Mouse (Mus musculus) limb, embryonic 10.5 days (tissue): ENCODE results near the gene Fan1. TPM values are rescaled to one million over a fixed set of nuclear protein-coding genes. Genes with fewer than 3 reads are reported as not detected.

Experiments
- DNase-seq: peaks from one replicate; pipeline ENCODE4 v3.0.0-alpha.2; 2017; ENCODE audit warnings: low spot score
- H3K27ac ChIP-seq: fragments of 300-500 bp; sonication (generic); 2 replicates; pipeline ENCODE4 v1.5.1; 2016; ENCODE audit warnings: mild to moderate bottlenecking
- H3K27me3 ChIP-seq: fragments of 300-500 bp; sonication (generic); 2 replicates; pipeline ENCODE4 v1.6.1; 2016; ENCODE audit warnings: low read depth, mild to moderate bottlenecking; ENCODE audit not compliant: poor library complexity, severe bottlenecking
- H3K36me3 ChIP-seq: fragments of 300-500 bp; sonication (generic); 2 replicates; pipeline ENCODE4 v1.6.1; 2016; ENCODE audit warnings: mild to moderate bottlenecking, moderate library complexity
- H3K4me1 ChIP-seq: fragments of 300-500 bp; sonication (generic); 2 replicates; pipeline ENCODE4 v1.6.1; 2016
- H3K4me3 ChIP-seq: fragments of 300-500 bp; sonication (generic); 2 replicates; pipeline ENCODE4 v1.5.1; 2016; ENCODE audit warnings: mild to moderate bottlenecking, moderate library complexity
- H3K9me3 ChIP-seq: fragments of 300-500 bp; sonication (generic); replicated peaks from 2 replicates; pipeline ENCODE4 v1.6.1; 2016; ENCODE audit warnings: mild to moderate bottlenecking
- WGBS: fragments of 180-500 bp; shearing (Covaris S2); methylation state at CpG from one replicate; pipeline ENCODE4 v1.1.7; 2016; 5-methylcytosine and 5-hydroxymethylcytosine counted together
- polyA plus RNA-seq: library from polyadenylated mRNA; unstranded; fragments of >200 nt; fragmentation: Nextera tagmentation; extraction: Ambion mirVana; gene quantifications from 2 replicates; pipeline ENCODE4 v1.2.1, GENCODE M21; 2016

Gene Fan1
- polyA plus RNA-seq, 1 experiment from 2014 or later: 9.7 TPM

DNA sequence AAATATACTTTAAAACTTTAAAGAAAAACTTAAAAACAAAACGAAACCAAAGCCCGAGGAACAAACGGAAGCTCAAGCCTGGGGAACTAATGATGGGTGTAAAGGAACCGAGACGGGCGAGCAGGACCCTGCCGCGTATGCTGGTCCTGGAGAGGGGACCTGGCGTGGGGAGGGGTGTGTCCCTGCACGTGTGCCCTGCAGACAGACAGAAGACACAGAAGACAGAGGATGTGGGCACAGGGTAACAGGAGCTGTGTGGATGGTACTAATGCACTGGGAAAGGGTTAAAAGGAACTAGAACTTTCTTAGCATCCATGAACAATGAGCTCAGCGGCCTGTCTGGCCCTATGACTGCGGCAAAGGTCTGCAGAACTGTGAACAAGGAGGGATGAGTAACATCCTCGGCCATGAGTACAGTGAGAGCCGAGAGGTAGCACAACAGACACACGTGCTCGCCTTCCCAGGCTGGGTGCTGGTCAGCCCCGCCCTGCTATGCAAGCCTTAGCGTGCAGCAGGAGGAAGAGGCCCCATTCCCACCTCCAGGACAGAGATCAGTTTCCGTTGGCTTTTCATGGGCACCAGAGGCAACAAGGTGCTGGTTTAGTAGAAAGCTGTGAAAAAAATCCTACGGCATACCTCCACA, 13.8 kb downstream of the Fan1 start:
- H3K36me3 ChIP-seq: peaks cover 90% of the 10 kb centered on the region
- DNase-seq: no peak
- H3K4me1 ChIP-seq: no peaks in the 10 kb centered on the region
- no peak overlapping the region for H3K4me3 ChIP-seq
- H3K27me3 ChIP-seq: no peaks in the 10 kb centered on the region
- H3K27ac ChIP-seq: no peak overlapping the region
- no peaks in the 10 kb centered on the region for H3K9me3 ChIP-seq
- WGBS: 91% methylated on average over 20 of the region's 20 CpGs

DNA sequence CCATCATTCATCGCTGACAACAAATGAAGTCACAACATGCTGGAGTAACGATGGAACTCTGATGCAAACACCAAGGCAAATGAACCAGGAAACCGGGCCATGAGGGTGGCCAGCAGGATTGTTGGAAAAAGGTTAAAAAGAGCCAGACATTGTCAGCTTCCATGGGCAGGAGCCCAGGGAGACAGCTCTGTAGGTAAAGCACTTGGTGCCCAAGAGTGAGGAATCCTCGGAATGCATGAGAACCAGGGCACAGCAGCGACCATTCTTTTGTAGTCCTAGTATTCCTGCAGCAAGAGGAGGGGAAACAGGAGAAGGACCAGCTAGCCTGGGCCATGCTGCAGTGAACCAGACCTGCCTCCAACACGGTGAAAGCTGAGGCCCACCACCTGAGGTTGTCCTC, 15.2 kb downstream of the Fan1 start:
- WGBS: 89% methylated on average over 6 of the region's 6 CpGs

DNA sequence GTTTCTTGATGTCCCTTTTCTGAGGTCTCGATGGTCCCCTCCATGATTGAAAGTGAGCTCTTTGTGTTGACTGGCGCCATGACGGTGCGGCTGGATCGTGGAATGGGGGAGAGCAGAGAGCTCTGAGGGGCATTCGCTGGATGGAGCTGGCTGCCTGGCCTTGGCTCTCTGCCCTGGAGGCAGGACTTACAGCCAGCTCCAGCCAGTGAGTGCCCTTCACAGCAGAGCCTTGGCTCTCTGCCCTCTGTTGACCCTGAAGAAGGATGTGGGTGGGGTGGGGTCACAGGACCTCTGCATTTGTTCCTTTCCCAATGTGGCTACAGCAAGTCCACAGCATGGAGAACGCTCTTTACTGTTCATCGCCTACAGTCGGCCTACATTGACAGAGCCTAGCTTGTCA, 16.5 kb downstream of the Fan1 start:
- H3K4me1 ChIP-seq: no peaks in the 10 kb centered on the region
- H3K9me3 ChIP-seq: no peaks in the 10 kb centered on the region
- DNase-seq: no peak
- H3K27ac ChIP-seq: no peak overlapping the region
- H3K4me3 ChIP-seq: no peak overlapping the region
- peaks cover 89% of the 10 kb centered on the region for H3K36me3 ChIP-seq
- H3K27me3 ChIP-seq: no peaks in the 10 kb centered on the region
- 95% methylated on average over 9 of the region's 9 CpGs for WGBS

More for the DNA sequence above, 15.2 kb downstream of the Fan1 start:
- H3K4me1 ChIP-seq: no peaks in the 10 kb centered on the region
- H3K4me3 ChIP-seq: no peak overlapping the region
- peaks cover 89% of the 10 kb centered on the region for H3K36me3 ChIP-seq
- H3K27me3 ChIP-seq: no peaks in the 10 kb centered on the region
- no peaks in the 10 kb centered on the region for H3K9me3 ChIP-seq
- no peak for DNase-seq
- no peak overlapping the region for H3K27ac ChIP-seq

DNA sequence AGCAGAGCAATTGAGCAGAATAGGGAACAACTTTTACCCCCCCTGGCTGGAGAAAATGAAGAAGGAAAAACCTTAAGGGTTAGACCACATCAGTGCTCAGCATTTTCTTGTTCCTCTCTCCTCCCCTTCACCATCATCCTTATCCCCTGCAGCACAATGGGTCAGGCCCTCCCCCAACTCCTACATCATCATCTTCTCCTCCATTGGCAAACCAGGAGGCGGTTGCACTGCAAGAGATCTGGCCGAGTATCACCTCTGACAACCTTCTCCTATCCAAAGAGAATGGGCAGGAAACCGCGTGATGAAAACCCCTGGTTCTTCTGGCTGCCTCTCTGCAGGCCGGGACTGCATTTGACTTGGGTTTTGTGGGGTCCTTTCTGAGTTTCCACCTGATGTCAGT, 17.2 kb downstream of the Fan1 start:
- DNase-seq: no peak
- 90% methylated on average over 5 of the region's 5 CpGs for WGBS
- Histone ChIP-seq H3K27ac (no peak overlapping the region), H3K4me1 (no peaks in the 10 kb centered on the region), H3K27me3 (no peaks in the 10 kb centered on the region), H3K4me3 (no peak overlapping the region), H3K36me3 (peaks cover 86% of the 10 kb centered on the region), H3K9me3 (no peaks in the 10 kb centered on the region)

DNA sequence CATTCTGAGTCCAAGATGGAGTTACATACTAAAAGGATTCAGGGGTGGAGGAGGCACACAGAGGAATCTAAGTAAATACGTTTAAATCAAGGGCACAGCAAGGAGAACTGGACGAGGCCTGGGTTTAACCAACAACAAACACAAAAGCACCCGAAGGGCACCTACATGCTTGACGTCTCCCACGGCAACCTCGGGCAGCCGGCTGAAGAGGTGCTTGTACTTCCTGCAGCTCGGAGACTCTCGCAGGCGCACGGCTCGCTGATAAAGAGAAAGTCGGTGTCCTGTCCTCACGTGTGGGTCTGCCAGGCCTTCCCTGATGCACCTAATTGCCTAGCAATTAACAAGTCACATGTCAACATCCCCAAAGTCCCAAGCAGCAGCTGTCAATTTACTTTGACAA, 19.7 kb downstream of the Fan1 start:
- H3K27me3 ChIP-seq: no peaks in the 10 kb centered on the region
- no peaks in the 10 kb centered on the region for H3K4me1 ChIP-seq
- H3K4me3 ChIP-seq: no peak overlapping the region
- WGBS: 81% methylated on average over 14 of the region's 14 CpGs
- H3K9me3 ChIP-seq: no peaks in the 10 kb centered on the region
- no peak overlapping the region for H3K27ac ChIP-seq
- H3K36me3 ChIP-seq: peaks cover 84% of the 10 kb centered on the region
- DNase-seq: no peak

DNA sequence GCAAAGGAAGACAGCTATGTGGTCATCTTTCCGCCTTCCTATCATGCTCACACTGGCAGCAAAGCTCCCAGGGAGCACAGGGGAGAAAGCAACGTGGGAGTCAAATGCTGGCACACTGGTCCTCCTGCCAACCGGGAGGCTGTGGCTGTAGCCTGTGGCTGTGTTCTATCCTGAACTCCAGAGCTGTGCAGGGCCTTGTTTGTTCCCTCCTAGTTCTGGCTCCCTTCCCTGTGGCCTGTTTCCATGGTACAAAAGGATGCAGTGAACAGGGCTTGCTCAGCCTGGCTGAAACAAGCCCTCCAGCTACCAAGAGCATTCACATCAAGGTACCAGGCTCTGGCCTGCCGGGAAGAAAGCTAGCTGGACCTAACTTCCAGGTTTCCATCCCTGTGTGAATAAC, 22.8 kb downstream of the Fan1 start:
- no peak for DNase-seq
- no peak overlapping the region for H3K4me3 ChIP-seq
- 86% methylated on average over 4 of the region's 4 CpGs for WGBS
- H3K36me3 ChIP-seq: peaks cover 83% of the 10 kb centered on the region
- H3K9me3 ChIP-seq: no peaks in the 10 kb centered on the region
- no peaks in the 10 kb centered on the region for H3K4me1 ChIP-seq
- no peak overlapping the region for H3K27ac ChIP-seq
- no peaks in the 10 kb centered on the region for H3K27me3 ChIP-seq

DNA sequence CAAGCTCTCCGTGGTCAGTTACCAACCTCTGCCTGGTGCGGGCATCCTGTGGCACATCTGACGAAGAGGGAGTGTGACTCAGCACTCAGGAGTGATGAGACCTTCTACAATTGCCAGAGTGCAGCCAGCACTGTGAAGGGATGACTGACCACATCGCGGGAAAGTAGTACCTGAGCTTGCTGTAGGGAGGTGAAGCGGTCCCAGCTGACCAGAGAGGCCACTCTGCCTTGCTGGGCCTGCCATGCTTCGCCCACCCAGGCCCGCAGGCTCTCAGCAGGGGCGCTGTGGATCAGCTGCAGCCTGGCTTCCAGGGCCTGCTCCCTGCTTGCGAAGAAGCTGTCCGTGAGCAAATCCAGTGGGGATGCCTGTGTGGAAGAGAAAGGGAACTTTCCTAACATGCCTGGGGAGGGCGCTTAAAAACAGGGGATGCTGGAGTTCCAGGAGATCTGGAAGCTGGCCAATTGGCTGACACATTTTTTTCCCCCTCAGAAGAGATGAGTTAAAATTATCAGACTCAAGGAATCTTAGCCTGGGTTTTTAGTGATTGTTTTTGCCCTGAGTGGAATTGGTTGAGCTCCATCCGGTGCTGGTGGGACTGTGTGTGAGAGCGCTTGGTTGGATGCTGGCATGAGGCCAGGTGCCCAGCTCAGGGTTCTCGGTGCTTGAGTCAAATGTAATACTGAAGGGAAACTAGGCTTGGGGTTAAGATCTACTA, 24.6 kb downstream of the Fan1 start:
- DNase-seq: no peak
- Histone ChIP-seq H3K4me1 (no peaks in the 10 kb centered on the region), H3K27ac (no peak overlapping the region), H3K36me3 (peaks cover 81% of the 10 kb centered on the region), H3K27me3 (no peaks in the 10 kb centered on the region), H3K4me3 (no peak overlapping the region), H3K9me3 (no peaks in the 10 kb centered on the region)
- 91% methylated on average over 15 of the region's 15 CpGs for WGBS

DNA sequence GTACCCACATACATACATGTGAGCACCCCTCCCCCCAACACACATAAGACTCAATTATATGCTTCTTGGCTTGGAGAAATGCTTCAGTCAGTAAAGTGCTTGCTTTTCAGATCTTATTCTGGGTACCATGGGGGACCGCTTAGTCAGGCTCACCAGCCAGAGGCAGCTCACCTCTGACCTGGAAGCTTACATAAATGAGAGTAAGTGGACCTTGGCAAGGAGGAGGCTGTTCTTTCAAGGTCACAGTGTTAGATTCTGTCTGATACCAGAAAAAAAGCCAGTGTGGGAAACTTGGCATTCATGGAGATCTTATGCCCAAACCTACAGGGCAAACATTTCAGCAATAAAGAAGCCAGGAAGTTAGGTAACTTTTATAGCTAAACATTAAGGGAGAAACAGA, 26.1 kb downstream of the Fan1 start:
- no peaks in the 10 kb centered on the region for H3K9me3 ChIP-seq
- H3K4me3 ChIP-seq: no peak overlapping the region
- no peaks in the 10 kb centered on the region for H3K4me1 ChIP-seq
- DNase-seq: no peak
- peaks cover 68% of the 10 kb centered on the region for H3K36me3 ChIP-seq
- 94% methylated on average over 1 of the region's 1 CpGs for WGBS
- no peaks in the 10 kb centered on the region for H3K27me3 ChIP-seq
- H3K27ac ChIP-seq: no peak overlapping the region

DNA sequence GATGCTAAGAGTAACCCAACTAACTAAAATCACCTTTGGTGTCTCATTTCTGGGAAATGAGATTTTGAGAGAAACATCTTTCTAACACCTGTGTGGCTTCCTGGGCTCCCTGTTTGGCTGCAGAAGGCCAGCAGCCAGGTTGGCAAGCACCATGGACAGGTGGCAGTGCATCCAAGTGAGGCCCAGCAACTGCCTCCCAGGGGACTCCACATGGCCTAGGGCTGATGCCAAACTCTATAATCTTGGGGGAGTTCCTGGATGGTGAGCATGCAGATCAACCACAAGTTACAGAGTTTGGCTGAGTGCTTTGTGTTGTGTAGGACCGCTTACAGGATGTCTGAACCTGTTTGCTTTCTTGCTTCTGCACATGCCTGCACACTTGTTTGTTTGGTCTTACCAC, 41.2 kb downstream of the Fan1 start:
- Histone ChIP-seq H3K4me3 (no peak overlapping the region), H3K9me3 (no peaks in the 10 kb centered on the region), H3K27ac (no peak overlapping the region), H3K4me1 (no peaks in the 10 kb centered on the region), H3K27me3 (no peaks in the 10 kb centered on the region), H3K36me3 (peaks cover 41% of the 10 kb centered on the region)
- no peak for DNase-seq
- 100% methylated on average over 1 of the region's 1 CpGs for WGBS

DNA sequence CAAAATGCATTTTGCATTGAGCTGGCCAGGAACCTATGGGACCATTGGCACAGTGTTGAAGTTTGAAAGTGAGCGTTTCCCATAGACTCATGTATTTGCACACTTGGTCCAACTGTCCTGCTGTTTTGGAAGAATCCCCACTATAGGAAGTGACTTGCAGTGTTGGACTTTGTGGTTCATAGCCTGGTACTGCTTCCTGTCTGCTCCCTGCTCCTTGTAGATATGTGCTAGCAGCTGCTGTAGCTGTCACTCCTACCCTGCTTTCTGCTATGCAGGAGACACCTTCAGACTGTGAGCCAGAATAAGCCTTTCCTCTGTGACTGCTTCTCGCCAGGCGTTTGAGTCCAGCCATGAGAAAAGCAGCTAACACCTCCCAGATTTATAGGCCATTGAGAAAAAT, 42.6 kb downstream of the Fan1 start:
- Histone ChIP-seq H3K4me1 (no peaks in the 10 kb centered on the region), H3K27me3 (no peaks in the 10 kb centered on the region), H3K27ac (no peak overlapping the region), H3K36me3 (peaks cover 33% of the 10 kb centered on the region), H3K4me3 (no peak overlapping the region), H3K9me3 (no peaks in the 10 kb centered on the region)
- WGBS: 89% methylated on average over 3 of the region's 3 CpGs
- DNase-seq: no peak

DNA sequence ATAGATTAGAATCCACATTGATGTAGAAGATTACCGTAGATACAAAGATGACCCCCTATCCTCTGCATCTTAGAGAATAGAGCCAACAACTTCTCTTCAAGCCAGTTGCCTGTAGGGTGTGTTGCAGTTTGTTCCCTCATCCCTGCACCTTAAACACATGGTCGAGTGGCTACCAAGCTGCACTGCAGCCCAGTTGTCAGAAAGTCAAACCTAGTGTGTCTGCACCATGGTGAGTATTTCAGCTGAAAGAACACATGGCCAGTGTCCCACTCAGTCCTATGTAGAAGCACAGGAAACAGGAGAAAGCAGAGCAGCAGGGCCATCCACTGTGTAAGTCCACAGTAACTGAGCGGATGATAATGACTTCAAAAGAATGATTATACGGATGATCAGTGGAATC, 46.4 kb downstream of the Fan1 start:
- H3K4me3 ChIP-seq: no peak overlapping the region
- H3K27me3 ChIP-seq: no peaks in the 10 kb centered on the region
- H3K4me1 ChIP-seq: no peaks in the 10 kb centered on the region
- DNase-seq: no peak
- H3K27ac ChIP-seq: no peak overlapping the region
- H3K36me3 ChIP-seq: peaks cover 16% of the 10 kb centered on the region
- WGBS: 89% methylated on average over 4 of the region's 4 CpGs
- no peaks in the 10 kb centered on the region for H3K9me3 ChIP-seq

DNA sequence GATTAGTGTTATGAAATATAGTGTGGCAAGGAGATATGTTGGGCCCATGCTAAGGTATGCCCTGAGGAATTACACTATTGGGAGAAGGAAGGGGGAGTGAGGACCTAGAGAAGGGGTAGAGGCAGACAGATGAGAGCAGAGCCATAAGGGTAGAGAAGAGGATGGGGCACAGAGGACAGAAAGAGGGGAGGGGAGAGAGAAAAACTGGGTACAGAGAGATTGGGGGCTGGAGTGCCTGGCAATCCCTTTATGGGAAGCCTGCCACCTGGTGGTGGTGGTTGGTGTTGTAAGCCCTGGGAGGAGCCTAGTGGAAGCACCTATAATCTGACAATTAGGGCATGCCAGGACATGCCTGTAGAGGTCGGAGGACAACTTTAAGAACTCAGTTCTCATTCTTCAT, 47.0 kb downstream of the Fan1 start:
- Histone ChIP-seq H3K27ac (no peak overlapping the region), H3K27me3 (no peaks in the 10 kb centered on the region), H3K36me3 (peaks cover 17% of the 10 kb centered on the region), H3K9me3 (no peaks in the 10 kb centered on the region), H3K4me1 (no peaks in the 10 kb centered on the region), H3K4me3 (no peak overlapping the region)
- DNase-seq: peak; percentile 79
- WGBS: 34% methylated on average over 1 of the region's 1 CpGs

DNA sequence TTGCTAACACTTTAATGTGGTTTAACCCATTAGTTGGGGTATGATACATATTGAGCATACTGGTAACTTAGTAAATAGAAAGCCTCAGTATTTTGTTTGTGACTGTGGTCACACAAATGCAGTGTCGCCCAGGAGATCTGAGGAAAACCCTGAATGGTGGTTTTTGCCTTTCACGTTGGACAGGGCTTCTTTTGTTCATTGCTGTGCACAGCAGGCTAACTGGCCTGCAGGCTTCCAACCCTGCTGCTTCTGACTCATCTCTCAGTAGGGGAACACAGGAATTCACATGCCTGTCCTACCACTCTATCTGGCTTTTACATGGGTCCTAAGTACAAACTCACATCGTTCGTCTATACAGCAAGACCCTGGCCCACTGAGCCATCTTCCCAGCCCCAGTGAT, 52.2 kb downstream of the Fan1 start:
- DNase-seq: no peak
- Histone ChIP-seq H3K27me3 (no peaks in the 10 kb centered on the region), H3K36me3 (peaks cover 41% of the 10 kb centered on the region), H3K4me1 (peaks cover 5% of the 10 kb centered on the region), H3K4me3 (no peak overlapping the region), H3K27ac (no peak overlapping the region), H3K9me3 (no peaks in the 10 kb centered on the region)
- 82% methylated on average over 4 of the region's 4 CpGs for WGBS

DNA sequence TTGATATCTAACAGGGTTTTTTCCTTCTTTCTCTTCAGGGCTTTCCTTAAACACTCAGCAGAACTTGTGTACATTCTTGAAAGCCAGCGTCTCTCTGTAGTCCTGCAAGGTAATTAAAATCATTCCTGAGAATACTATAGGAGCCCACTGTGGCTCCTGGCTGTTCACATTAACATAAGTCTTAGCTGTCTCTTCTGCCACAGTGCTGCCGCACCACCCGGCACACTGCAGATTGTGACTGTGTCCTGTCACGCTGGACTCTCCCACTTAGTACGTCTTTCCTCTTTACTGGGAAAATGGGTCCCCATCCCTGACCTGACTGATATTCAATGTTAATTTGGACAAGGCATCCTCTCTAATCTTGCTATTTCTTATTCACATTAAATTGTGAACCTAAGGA, 52.8 kb downstream of the Fan1 start:
- peaks cover 41% of the 10 kb centered on the region for H3K36me3 ChIP-seq
- H3K9me3 ChIP-seq: no peaks in the 10 kb centered on the region
- 88% methylated on average over 5 of the region's 5 CpGs for WGBS
- no peaks in the 10 kb centered on the region for H3K27me3 ChIP-seq
- H3K27ac ChIP-seq: no peak overlapping the region
- no peak overlapping the region for H3K4me3 ChIP-seq
- no peak for DNase-seq
- peaks cover 5% of the 10 kb centered on the region for H3K4me1 ChIP-seq
